Mouse (Mus musculus): ENCODE results near the gene Uck1.

Uck1 gene

DNA sequence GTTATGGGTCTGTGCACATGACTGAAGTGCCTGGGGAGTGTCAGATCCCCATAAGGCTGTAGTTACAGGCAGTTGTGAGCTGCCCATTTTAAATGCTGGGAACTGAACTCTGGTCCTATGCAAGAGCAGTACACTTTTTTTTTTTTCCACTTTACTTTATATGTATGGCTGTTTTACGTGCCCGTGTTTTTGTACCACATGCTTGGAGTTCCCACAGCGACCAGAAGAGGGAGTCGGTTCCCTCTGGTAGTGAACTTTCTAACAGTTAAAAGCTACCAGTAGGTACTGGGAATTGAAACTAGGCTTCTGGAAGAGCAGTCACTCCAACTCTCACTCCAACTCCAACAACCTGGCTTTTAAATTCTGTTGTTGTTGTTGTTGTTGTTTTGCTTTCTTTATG is 676 bp upstream of the Uck1 start:
- peak; percentile 41 to 73 for DNase-seq (ENCODE audit: low spot score in 2 of 2)

GRCm38 (mm10) chr2:32258887-32259533 is 949 bp downstream of the Uck1 start:
- no peak for DNase-seq (ENCODE audit: low spot score in 2 of 2)

GRCm38 (mm10) chr2:32256273-32256672 is 3.7 kb downstream of the Uck1 start:
- DNase-seq (ENCODE audit: low spot score in 2 of 2): no peak

DNA sequence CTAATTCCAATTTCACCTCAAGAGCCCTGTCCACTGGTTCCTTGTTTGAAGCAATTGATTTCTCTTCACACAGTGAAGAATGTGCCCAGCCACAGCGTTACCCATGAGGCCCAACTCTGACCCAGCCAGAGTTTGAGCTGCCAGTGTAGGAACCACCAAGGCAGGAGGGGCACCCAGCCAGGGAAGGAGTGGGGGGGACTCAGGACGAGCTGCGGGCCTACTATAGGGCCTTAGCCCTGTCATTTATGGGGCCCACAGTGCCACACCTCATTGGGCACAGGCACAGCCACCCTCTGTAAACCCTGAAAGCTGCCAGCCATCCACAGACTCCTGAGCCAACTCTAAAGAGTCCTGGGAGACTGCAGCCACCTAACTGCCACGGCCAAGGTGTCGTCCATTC is 5.4 kb downstream of the Uck1 start:
- DNase-seq (ENCODE audit: low spot score in 2 of 2): no peak

GRCm38 (mm10) chr2:32253352-32253751 is 6.6 kb downstream of the Uck1 start:
- no peak for DNase-seq (ENCODE audit: low spot score in 2 of 2)

- no peak for DNase-seq (ENCODE audit: low spot score in 2 of 2)
Observed at GRCm38 (mm10) chr2:32252658-32253057, 7.3 kb downstream of the Uck1 start.

DNA sequence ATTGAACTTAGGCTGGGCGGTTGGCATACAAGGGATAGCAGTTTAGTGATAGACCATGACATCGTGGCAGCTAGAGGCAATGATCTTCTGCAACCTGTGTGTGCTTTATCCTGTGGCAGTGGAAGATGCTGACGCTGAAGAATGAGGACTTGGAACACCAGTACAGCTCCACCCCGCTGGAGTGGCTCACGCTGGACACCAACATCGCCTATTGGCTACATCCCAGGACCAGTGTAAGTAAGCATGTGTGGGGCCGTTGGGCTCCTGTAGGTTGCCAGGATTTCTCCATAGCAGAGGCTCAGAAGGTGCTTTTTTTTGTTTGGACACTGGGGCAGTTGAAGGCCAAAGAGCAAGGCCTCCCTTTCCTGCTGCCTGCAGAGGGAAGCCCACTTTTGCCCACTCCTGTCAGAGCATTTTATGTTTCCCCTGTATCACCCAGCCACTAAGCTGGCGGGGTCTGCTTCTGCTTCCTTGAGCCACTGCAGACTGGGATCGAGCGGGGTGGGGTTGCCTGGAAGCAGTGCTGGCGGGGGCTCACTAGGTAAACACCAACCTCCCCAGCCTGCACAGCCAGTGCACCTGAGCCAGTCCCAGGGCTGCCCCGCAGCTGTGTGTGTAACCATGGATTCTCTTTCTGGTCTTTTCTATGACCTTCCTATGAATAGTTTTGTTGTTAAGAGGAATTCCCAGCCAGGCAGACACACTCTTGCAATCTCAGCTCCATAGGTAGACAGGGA is 8.0 kb downstream of the Uck1 start:
- DNase-seq (ENCODE audit: low spot score in 2 of 2): no peak

DNA sequence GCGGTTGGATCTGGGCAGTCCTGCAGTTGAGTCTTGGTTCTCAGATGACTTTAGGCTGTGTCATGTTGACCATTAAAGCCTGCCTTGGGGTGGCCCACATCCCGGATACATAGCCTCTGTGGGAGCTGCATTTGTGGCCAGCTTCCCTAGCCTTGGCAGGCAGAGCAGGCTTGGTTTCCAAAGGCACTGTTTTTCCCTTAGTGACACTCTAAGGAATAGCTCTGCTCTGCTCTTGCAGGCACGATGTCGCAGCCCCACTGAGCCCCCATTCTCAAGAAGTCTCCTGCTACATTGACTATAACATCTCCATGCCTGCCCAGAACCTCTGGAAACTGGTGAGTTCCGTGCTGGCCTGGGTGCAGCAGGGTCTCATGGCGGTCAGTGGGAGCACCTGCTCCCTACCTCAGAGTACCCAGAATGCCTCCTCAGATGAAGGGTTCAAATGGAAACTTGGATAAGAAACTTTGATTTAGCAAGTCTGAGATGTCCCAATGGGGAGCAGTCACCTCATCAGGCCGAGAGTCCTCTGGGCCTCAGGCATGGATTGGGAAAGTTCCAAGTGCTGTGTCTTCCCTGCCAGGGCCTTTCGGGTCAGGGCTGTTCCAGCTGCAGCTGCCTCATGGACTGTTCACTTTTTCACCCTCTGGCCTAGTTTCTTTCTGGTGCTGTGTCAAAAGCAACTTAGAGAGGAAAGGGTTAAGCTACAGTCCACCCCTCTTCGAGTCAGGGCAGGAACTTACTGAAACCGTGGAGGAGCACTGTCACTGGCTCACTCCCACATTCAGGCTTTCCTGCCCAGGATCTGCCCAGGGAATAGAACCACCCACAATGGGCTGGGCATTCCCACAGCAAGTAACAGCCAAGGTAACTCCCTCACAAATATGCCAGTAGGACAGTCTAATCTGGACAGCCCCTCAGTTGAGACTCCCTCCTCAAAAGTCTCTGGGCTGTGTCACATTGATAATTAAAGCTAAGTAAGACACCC is 11.3 kb downstream of the Uck1 start:
- DNase-seq (ENCODE audit: low spot score in 2 of 2): no peak

DNA sequence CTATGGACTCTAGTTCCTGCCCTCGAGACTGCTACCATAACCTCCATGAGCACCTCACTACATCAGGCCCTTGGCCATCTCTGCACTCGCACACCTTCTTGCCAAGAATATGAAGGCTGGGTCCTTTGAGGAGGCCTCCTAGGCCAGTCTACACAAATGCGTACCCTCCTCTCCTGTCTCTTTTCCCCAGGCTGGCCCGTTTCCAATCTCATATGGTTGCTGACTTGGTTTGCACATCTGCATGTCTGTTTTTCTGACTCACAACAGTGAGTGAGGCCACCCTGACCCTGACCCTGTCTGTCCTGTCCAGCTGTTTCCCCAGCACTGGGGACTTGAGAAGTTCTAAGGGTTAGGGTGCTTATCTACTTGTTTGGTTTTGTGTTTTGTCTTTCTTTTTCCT is 13.2 kb downstream of the Uck1 start:
- DNase-seq (ENCODE audit: low spot score in 2 of 2): no peak

- no peak for DNase-seq (ENCODE audit: low spot score in 2 of 2)
Observed at GRCm38 (mm10) chr2:32242986-32243385, 17.0 kb downstream of the Uck1 start.

DNA sequence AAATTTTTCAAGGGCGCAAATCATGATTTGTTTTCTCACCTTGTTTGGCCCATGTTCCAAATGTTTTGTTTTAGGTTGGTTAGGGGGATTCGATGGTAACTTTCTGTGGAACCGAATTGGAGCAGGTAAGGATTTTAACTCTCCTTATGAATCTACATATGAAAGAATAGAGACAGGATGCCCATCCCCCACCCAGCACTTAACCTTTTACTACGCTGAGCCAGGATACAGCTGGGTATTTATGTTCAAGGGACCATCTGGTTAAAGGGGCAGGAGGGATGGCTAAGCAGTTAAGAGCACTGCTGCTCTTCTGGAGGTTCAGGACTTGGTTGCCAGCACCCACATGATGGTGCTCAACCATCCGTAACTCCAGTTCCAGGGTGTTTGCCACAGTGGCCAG is 19.4 kb downstream of the Uck1 start:
- no peak for DNase-seq (ENCODE audit: low spot score in 2 of 2)

DNA sequence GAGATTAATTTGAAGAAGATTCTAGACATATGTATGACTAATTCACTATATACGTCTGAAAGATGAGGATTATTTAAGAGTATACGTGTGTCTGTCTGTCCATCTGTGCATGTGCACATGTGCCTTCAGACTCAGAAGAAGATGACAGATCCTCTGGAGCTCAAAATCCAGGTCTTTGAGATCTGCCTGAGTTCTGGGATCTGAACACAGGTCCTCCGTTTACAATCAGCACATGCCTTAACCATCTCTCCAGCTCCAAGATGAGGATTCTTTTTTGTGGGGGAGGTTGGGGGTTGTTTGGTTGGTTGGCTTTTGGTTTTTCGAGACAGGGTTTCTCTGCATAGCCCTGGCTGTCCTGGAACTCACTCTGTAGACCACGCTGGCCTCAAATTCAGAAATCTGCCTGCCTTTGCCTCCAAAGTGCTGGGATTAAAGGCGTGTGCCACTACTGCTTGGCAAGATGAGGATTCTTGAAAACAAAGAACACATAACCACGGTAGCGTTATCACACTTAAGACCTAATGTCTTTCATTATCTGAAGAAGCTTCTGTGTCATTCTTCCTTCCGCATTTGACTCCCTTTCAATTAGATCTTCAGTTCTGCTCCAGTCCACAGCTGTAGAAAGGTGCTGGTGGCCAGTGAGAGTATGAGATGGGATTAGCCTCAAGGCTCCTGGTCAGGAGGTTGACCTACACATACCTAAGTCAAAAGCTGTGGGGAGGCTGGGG is 21.1 kb downstream of the Uck1 start:
- DNase-seq (ENCODE audit: low spot score in 2 of 2): no peak

DNA sequence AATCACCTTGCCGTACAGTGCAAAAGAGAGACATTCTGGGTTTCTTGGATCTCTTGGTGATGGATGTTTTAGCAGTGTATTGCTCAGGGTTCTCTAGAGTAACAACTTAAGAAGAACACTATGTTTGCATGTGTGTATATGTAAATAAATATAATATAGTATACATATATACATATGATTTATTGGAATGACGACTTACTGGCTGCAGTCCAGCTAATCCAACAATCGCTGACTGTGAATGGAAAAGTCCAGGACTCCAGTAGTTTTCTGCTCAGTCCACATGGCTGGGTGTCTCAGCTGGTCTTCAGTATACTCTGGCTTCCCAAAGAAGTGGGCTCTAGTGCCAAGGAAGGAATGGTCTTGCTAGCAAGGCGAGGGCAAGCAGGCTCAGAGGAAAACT is 22.4 kb downstream of the Uck1 start:
- DNase-seq (ENCODE audit: low spot score in 2 of 2): no peak

DNA sequence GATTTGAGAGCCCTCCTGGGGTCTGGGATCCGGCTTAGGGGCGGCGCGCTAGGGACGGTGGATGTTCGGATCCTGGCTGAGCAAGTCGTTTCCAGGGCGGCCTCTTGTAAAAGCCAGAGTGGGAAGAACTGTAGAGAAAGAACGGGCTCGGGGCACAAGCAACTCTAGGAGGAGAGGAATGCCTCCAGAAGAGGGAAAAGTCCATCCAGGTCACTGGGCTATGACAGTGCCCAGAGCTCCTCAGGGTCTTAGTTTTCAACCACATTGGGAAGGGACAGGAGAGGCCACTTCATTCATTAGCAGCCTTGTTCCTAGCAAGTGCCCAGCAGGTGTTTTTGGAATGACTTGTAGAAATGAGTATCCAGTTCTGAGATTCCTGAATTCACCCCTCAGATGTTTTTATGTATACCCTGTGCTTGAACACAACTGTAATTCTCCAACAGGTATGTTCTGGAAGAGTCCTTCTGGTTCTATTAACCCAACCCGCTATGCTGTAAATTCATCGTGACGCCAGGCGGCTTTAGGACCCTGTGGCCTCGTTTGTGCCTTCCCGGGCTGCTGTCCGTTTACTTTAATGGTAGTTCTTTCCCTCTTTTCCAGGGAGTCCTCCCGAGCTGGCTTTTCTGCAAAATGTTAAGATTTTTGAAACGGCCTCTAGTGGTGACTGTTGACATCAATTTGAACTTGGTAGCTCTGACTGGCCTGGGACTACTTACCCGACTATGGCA is 23.0 kb downstream of the Uck1 start:
- peak in 1 of 2 experiments; percentile 16 for DNase-seq (ENCODE audit: low spot score in 2 of 2)

DNA sequence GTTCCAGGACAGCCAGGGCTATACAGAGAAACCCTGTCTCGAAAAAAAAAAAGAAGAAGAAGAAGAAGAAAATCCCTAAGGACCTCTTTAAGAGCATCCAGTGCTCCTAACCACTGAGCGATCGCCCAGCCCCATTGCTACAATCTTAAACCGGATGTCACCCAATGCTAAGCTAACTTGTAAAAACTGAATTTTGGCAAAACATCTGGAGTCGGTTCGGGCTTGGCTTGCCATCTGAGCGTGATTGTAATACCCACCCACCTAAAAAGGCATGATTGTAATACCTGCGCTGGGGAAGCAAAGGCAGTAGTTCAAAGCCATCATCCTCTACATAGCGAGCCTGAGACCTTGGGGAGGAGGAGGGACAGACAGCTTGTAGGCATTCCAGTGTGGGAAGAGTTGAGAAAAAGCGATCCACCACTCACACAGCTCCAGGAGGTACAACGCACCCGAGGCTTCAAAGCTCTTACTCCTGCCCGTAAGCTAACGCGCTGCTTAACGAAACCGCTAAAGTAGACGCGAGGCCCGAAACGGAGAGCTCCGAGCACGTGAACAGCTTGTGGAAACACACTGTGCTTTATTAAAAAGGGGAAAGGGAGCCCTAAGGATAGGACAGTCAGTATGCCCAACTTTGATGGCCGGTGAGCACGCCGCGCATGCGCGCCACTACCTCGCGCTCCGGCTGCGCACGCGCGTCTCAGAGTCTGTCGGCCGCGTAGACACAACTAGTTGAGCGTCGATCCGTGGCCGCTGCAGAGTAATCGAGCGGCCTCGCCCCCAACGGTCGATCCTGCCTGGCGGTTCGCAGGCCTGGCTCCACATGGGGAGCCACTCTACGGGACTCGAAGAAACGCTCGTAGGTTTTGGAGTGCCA is 23.8 kb downstream of the Uck1 start, which contains the start of gene Pomt1:
Pomt1 (plus strand) TSS at position 705 of the 874 bp plus-strand sequence.
- peak; percentile 82 to 88 for DNase-seq (ENCODE audit: low spot score in 2 of 2)

DNA sequence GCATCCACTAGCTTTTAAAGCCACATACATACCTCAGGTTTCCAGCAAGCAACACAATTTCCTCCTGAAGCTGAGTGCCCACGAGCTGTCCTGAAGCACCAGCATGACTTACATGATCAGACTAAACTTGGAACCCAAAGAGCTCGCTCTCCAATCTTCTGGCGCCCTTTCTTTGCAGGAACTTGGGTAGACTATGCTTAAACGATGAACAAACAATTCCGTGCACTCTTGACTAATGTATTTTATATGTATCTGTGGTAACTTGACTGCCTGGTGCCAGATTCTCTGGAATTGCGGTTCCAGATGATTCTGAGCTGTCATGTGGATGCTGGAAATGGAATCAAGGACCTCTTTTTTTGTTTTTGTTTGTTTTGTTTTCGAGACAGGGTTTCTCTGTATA is 24.5 kb downstream of the Uck1 start:
- DNase-seq (ENCODE audit: low spot score in 2 of 2): no peak

DNA sequence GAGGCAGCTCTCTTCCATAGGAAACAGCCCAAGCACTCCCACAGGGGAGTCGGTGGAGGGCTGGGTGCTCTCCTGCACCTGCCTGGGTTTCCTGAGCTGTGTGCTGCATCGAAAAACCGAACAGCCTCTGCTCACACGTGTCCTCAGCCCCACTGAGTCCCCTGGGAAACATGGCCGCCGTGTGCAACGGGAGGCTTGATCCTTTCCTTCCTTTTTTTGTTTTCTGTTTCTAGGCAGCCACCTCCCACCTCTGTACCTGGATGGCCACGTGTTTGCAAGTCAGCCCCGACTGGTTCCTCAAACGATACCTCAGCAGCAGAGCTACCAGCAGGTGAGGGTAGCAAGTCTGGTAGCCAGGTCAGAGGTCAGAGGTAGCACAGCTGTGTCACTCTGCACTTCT is 37.9 kb downstream of the Uck1 start:
- DNase-seq (ENCODE audit: low spot score in 2 of 2): no peak

DNA sequence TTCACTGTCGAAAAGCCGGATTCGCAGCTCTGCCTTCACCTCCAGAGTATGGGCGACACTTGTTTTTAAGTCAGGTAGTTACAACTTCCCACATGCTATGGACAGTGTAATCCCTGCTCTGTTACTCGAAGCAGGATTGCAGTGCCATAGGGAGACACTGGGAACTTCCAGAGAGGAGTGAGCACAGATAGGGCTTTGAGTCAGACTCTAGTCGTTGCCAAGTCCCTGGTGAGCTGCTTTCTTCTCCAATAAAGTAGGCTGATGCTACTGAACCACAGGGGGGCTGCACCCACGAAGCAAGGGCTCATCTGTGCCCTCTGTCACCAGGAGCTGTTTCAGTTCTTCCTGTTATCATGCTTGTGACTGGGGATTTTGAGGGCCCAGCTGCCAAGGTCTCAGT is 38.4 kb downstream of the Uck1 start:
- DNase-seq (ENCODE audit: low spot score in 2 of 2): no peak

GRCm38 (mm10) chr2:32220969-32221368 is 39.0 kb downstream of the Uck1 start:
- DNase-seq (ENCODE audit: low spot score in 2 of 2): no peak

- DNase-seq (ENCODE audit: low spot score in 2 of 2): no peak
Observed at GRCm38 (mm10) chr2:32220021-32220420, 39.9 kb downstream of the Uck1 start.
